Mouse (Mus musculus) bone marrow, adult 2 months (tissue): ENCODE measurements at regions not wholly inside any gene's neighbourhood (a gene's known extent, or its start where the extent isn't known, plus 50 kb on each side); places are given as distances from the start of the nearest gene placed in this dataset.

ENCODE experiments used
- CTCF ChIP-seq: fragments of 200-500 bp; IDR thresholded peaks from 2 replicates; pipeline ENCODE4 v1.5.1; 2011; ENCODE audit warnings: low read length, control low read depth; ENCODE audit not compliant: control insufficient read depth, insufficient read depth
- POLR2A ChIP-seq: fragments of 200-500 bp; IDR thresholded peaks from 2 replicates; pipeline ENCODE4 v1.6.1; 2011; ENCODE audit warnings: low read depth, mild to moderate bottlenecking, control low read depth, low read length, borderline replicate concordance; ENCODE audit not compliant: control insufficient read depth

DNA sequence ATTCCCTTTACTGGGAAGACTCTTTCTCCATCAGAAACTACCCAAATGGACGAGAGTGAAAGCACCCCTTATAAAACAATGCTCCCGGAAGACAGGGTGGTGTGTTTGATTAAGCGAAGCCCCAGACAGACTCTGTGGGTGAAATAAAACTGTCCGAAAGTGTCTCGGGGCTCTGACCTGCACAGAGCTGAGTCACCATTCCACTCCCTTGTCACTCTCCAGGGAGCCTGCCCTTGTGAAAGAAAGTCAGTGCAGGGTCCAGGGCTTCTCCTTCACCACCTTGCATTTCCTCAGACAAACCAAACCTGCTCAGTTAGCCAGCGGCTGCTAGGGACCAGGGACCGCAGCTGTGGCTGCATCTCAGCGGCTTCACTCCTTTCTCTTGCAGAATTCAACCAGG is 222.3 kb upstream of the Irx3 start:
- no peak for TF ChIP-seq CTCF
- TF ChIP-seq POLR2A = no peak
